Mouse (Mus musculus) skeletal muscle tissue, adult 2 months (tissue): Measurements from ENCODE around the gene Ahcyl2.

Experiments
- DNase-seq: peaks from one replicate; pipeline ENCODE4 v3.0.0-alpha.2; 2012; ENCODE audit warnings: low read depth, low spot score

Ahcyl2 gene

GRCm38 (mm10) chr6:29914136-29914535 lies 146.3 kb downstream of the Ahcyl2 start:
- DNase-seq, result no peak

- DNase-seq, result no peak
Observed at GRCm38 (mm10) chr6:29915836-29916235, 148.0 kb downstream of the Ahcyl2 start.

GRCm38 (mm10) chr6:29916530-29917382 lies 148.9 kb downstream of the Ahcyl2 start, which contains the start of gene Strip2:
Gene Strip2, plus strand, starts transcription at chr6:29917012.
- DNase-seq, result peak; percentile 64

DNA sequence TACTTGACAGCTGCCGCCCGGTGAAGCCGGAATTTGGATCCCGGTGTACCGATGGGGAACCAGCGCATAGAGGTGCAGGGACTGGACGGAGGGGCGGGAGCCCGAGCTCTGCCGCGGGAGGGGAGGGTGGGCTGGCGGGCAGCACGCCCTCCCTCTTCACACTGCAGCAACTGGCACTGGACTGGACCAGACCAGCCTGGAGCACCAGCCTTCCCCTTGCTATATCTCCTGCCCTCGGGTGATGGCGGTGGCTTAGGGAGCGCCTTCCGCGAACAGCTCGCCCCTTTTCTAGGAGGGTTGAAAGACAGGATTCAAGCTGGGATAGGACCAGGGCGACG lies 149.5 kb downstream of the Ahcyl2 start:
- no peak for DNase-seq

GRCm38 (mm10) chr6:29917947-29918346 lies 150.1 kb downstream of the Ahcyl2 start:
- DNase-seq, result no peak

DNA sequence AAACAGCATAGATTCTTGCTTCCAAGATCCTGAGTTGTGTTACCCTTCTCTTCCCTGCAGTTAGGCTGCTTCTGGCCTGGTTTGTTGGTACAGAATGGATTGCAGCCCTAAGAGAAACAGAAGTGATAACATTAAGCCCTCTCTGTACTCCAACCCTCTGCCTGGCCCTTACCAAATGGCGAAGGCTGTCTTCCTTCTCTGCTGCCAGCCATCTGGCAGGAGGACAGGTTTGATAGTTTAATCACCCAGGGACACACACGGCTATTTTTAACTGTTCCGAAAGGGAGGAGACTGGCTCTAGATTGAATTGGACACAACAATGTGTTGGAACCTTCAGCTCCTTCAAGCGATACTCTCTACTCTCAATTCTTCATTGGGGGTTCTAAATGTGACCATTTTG lies 155.7 kb downstream of the Ahcyl2 start:
- DNase-seq, result peak; percentile 46

DNA sequence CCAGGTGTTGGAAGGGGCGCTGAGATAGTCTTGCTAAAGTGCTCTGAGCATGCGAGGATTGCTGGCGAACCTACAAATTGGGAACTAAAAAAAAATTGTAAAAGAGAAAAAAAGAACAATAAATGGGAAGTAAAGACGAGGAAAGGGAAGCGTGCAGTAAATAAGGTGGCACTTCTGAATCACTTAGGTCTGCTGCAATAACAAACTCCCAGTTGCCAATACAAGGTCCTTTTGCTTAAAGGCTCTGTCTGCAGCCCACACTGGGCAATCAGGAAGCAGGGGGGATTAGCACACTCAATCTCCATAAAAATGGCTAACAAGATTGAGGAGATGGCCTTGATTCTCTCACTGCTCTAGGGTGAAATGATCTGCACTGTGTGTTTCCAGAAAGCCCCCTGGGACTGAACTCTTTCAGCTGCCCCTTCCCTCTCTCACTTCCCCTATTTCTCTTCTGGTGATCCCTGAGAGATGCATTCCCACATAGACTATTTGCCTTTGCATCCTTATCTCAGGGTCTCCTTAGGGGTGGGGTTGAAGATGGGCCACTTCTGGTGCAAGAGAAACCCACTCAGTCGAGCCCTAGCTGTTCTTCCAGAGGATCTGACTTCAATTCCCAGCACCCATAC lies 157.9 kb downstream of the Ahcyl2 start:
- no peak for DNase-seq

DNA sequence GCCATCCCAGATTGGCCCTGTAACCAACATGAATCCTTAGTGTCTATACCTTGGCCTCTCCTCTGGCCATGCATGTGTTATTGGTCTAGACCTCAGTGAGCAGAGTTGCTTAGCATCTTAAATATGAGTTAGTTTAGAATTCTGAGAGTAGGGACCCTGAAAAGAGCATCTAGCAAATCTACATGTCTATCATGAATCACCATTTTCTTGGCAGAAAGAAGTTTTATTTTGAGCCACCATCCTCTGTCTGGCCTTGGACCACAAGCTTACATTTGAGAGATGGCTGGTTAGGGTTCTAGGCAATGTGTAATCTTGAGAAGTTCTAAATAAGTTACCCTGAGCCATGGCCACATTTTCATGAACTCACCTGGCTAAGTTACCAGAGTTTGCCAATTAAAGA lies 162.3 kb downstream of the Ahcyl2 start:
- no peak for DNase-seq

- no peak for DNase-seq
Observed at GRCm38 (mm10) chr6:29930665-29931064, 162.9 kb downstream of the Ahcyl2 start.

DNA sequence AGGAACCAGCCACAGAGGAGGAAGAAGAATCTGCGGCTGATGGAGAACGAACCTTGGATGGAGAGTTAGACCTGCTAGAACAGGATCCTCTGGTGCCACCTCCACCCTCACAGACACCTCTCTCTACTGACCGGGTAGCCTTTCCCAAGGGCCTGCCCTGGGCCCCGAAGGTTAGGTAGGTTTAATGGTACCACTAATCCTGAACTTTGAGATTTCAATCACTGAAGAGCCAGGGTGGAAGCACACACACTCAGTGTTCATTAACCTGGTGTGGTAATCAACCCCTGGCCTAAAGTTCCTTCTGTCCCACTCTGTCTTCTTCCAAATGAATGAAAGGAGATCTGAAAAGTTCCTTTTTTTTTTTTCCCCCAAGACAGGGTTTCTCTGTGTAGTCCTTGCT lies 163.4 kb downstream of the Ahcyl2 start:
- DNase-seq, result no peak

GRCm38 (mm10) chr6:29935741-29936140 lies 167.9 kb downstream of the Ahcyl2 start:
- peak; percentile 51 for DNase-seq

DNA sequence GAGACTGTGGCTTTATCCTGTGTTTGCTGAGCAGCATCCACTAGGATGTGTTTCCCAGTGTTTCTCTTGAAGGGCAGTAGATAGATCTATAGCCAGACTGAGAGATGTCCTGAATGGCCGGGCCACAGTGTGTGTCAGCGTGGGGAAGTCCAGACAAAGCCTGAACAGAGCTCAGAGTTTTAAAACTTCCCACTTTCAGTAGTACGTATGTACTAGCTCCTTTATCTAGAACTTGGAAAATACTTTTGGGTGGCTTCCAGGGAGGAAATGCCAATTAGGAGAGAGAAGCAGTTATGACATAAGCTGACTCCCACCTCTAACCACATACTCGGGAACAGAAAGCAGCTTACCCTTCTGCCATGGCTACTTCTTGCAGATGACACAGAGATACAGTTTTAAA lies 172.6 kb downstream of the Ahcyl2 start:
- no peak for DNase-seq

DNA sequence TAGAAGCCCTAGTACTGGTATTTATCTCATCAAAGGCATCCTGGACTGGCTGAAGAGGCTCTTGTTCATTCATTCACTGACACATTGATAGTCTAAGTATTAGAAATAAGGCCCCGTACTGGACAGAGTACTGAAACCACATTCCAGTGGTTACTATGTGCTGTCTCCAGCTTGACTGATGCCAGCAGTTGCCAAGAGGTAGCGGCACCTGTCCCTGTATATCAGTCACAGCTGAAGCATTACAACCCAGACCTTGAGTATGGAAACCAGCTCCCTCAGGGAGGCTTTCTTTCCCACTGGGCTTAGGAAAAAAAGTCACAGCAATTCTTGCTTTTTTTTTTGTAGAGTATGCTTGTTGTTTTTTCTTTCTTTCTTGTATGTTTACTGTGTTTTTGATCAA lies 173.2 kb downstream of the Ahcyl2 start:
- peak; percentile 71 for DNase-seq

- no peak for DNase-seq
Observed at GRCm38 (mm10) chr6:29944465-29944864, 176.7 kb downstream of the Ahcyl2 start.

DNA sequence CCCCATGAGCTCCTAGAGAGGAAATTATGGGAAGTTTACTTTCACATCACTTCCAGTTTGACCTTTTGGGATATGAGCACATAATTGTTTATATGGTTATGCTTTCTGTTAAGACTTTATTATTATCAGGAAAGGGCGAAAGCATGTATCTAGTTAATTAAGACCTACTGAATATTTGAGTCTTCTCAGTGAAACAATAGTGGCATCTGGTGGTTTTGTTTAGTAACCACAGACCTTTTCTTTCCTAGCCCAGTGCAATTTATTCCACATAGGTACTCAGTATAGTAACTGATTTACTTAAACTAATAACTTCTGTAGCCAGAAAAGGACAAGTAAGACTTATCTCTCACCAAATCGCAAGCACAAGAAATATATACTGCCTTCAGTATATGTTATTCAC lies 178.8 kb downstream of the Ahcyl2 start:
- no peak for DNase-seq

DNA sequence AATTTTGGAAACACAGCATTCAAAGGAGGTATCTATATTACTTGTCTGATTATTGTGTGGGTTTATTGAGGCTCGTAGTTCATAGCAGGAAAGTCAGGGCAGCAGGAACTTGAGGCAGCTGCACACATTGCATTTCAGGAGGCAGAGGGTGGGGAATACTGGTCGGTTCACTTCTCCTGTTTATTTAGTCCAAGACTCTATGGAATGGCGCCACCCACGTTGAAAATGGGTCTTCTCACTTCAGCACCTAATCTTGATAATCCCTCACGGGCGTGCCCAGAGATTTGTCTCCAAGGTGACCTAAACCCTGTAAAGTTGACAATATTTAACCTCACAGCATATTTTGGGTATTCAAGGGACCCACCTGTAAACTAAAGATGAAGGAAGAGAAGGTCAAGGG lies 180.0 kb downstream of the Ahcyl2 start:
- DNase-seq, result no peak

DNA sequence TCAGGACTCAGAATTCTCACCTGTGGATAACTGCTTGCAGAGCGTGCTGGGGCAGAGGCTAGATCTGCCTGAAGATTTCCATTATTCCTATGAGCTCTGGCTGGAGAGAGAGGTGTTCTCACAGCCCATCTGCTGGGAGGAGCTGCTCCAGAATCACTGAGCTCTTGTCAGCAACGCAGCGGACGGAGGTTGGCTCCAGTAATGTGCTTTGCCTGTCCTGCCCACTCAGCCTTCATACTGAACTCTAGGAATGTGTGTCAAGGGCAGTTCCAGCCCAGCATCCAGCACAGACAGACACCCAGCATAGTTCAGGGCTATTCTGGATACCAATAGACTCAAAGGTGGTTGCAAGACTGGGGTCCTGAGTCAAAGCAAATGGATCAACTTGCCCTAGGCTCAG lies 188.9 kb downstream of the Ahcyl2 start:
- no peak for DNase-seq

DNA sequence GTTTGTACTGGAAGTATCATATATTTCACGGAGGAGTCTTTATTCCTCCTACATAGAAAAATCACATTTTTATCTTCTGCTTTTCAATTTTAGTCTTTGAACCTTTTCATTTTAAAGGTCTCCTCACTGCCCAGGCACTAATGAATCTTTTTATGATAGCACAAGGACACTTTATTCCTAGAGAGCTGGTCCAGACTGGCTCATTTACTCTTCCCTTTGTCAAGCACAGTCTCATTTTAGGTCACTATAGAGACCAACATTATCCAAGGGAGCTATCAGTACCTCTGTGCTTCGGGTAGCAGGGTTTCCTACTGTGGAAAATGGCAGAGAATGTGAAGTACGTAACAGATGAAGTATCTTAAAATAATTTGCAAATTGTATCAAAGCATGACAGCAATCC lies 190.9 kb downstream of the Ahcyl2 start:
- no peak for DNase-seq

- DNase-seq, result no peak
Observed at GRCm38 (mm10) chr6:29961081-29961480, 193.3 kb downstream of the Ahcyl2 start.
